Mouse (Mus musculus) monocyte, adult 2 months (primary cell): ENCODE results near the gene Cblc.

Source experiments
- DNase-seq, 2 experiments: peaks; one replicate each; pipeline ENCODE4 v3.0.0; 2022; ENCODE audit warnings: low spot score in 2 of 2, low read depth in 1 of 2

Gene Cblc

GRCm38 (mm10) chr7:19754065-19754464, 42.5 kb downstream of the Cblc start:
- no peak for DNase-seq

GRCm38 (mm10) chr7:19753587-19753986, 43.0 kb downstream of the Cblc start:
- no peak for DNase-seq

- no peak for DNase-seq
Measured at GRCm38 (mm10) chr7:19752652-19753051, 44.0 kb downstream of the Cblc start.

- no peak for DNase-seq
Measured at GRCm38 (mm10) chr7:19751070-19751383, 45.6 kb downstream of the Cblc start.

- DNase-seq = peak; percentile 59 to 71
Measured at GRCm38 (mm10) chr7:19750217-19751069, 46.2 kb downstream of the Cblc start, which contains the start of gene Nectin2. TSS of gene Nectin2 (minus strand) at chr7:19750483.

- DNase-seq = peak; percentile 74 to 77
Measured at GRCm38 (mm10) chr7:19749389-19750216, 47.0 kb downstream of the Cblc start.

GRCm38 (mm10) chr7:19748219-19749195, 48.1 kb downstream of the Cblc start:
- no peak for DNase-seq

- no peak for DNase-seq
Measured at GRCm38 (mm10) chr7:19747420-19748218, 49.0 kb downstream of the Cblc start.

- no peak for DNase-seq
Measured at GRCm38 (mm10) chr7:19746426-19747201, 50.0 kb downstream of the Cblc start.

GRCm38 (mm10) chr7:19745971-19746370, 50.6 kb downstream of the Cblc start:
- no peak for DNase-seq

- peak in 1 of 2 experiments; percentile 18 for DNase-seq
Measured at GRCm38 (mm10) chr7:19744590-19745385, 51.8 kb downstream of the Cblc start.

GRCm38 (mm10) chr7:19743791-19744190, 52.8 kb downstream of the Cblc start:
- no peak for DNase-seq

GRCm38 (mm10) chr7:19742468-19742867, 54.1 kb downstream of the Cblc start:
- no peak for DNase-seq

GRCm38 (mm10) chr7:19741329-19742031, 55.1 kb downstream of the Cblc start:
- DNase-seq = no peak

- DNase-seq = no peak
Measured at GRCm38 (mm10) chr7:19740269-19740668, 56.3 kb downstream of the Cblc start.

- no peak for DNase-seq
Measured at GRCm38 (mm10) chr7:19738771-19739170, 57.8 kb downstream of the Cblc start.

- DNase-seq = no peak
Measured at GRCm38 (mm10) chr7:19736389-19737057, 60.1 kb downstream of the Cblc start.
